Mouse (Mus musculus) neural tube, embryonic 13.5 days (tissue): ENCODE measurements around the gene Mtfmt. TPM values are rescaled to one million over a fixed set of nuclear protein-coding genes. Genes with fewer than 3 reads are reported as not detected.

ENCODE experiments used
- ATAC-seq: fragments of 200-750 bp; cut with Nextera tagmentation; 2 replicates; pipeline ENCODE4 v1.8.0; 2017; ENCODE audit warnings: low read depth, mild to moderate bottlenecking, moderate TSS enrichment, moderate library complexity
- H3K27ac ChIP-seq: fragments of 300-500 bp; sonication (generic); replicated peaks from 2 replicates; pipeline ENCODE4 v1.5.1; 2015; ENCODE audit warnings: moderate library complexity, mild to moderate bottlenecking, inconsistent platforms
- H3K27me3 ChIP-seq: fragments of 300-500 bp; sonication (generic); 2 replicates; pipeline ENCODE4 v1.6.1; 2015; ENCODE audit warnings: mild to moderate bottlenecking, inconsistent platforms
- H3K36me3 ChIP-seq: fragments of 300-500 bp; sonication (generic); 2 replicates; pipeline ENCODE4 v1.6.1; 2015; ENCODE audit warnings: mild to moderate bottlenecking, inconsistent platforms
- H3K4me1 ChIP-seq: fragments of 300-500 bp; sonication (generic); replicated peaks from 2 replicates; pipeline ENCODE4 v1.6.1; 2015; ENCODE audit warnings: inconsistent platforms
- H3K4me2 ChIP-seq: fragments of 300-500 bp; sonication (generic); 2 replicates; pipeline ENCODE4 v1.6.1; 2015; ENCODE audit warnings: inconsistent platforms, mild to moderate bottlenecking, moderate library complexity
- H3K4me3 ChIP-seq: fragments of 300-500 bp; sonication (generic); 2 replicates; pipeline ENCODE4 v1.5.1; 2015; ENCODE audit warnings: mild to moderate bottlenecking, inconsistent platforms
- H3K9ac ChIP-seq: fragments of 300-500 bp; sonication (generic); 2 replicates; pipeline ENCODE4 v1.6.1; 2015; ENCODE audit warnings: moderate library complexity, mild to moderate bottlenecking, inconsistent platforms
- H3K9me3 ChIP-seq: fragments of 300-500 bp; sonication (generic); 2 replicates; pipeline ENCODE4 v1.6.1; 2016; ENCODE audit warnings: inconsistent platforms
- WGBS: fragments of 180-500 bp; shearing (Covaris S2); methylation state at CpG from one replicate; pipeline ENCODE4 v1.1.7; 2015; 5-methylcytosine and 5-hydroxymethylcytosine counted together
- polyA plus RNA-seq: library from polyadenylated mRNA; unstranded; fragments of >200 nt; fragmentation: Nextera tagmentation; extraction: Ambion mirVana; gene quantifications from 2 replicates; pipeline ENCODE4 v1.2.1, GENCODE M21; 2015

Mtfmt gene
- polyA plus RNA-seq = 23.3 and 25.5 TPM in 2 replicates

GRCm38 (mm10) chr9:65435671-65436301 is at the start of gene Mtfmt:
Gene Mtfmt (plus strand): TSS chr9:65435782.
- WGBS = under 1% methylated on average over 54 of the region's 54 CpGs
- H3K27ac ChIP-seq = 0 out of 2 replicates have a peak within 1 kb of the TSS, but pooled peaks have one; percentile 46
- H3K4me1 ChIP-seq = peaks cover 17% of the 10 kb centered on the region
- H3K9me3 ChIP-seq = no peaks in the 10 kb centered on the region
- peak within 1 kb of the TSS; percentile 68 for H3K4me2 ChIP-seq
- H3K36me3 ChIP-seq = peaks cover 17% of the 10 kb centered on the region
- peak; percentile 92 for ATAC-seq
- H3K4me3 ChIP-seq = peak within 1 kb of the TSS; percentile 98
- H3K9ac ChIP-seq = peak within 1 kb of the TSS; percentile 91
- no peaks in the 10 kb centered on the region for H3K27me3 ChIP-seq

GRCm38 (mm10) chr9:65386373-65387140 is 49.0 kb upstream of the Mtfmt start:
- WGBS = 11% methylated on average over 8 of the region's 8 CpGs
- Histone ChIP-seq H3K4me3 (no peak overlapping the region), H3K27ac (no peak overlapping the region), H3K4me1 (peaks cover 13% of the 10 kb centered on the region), H3K36me3 (no peaks in the 10 kb centered on the region), H3K4me2 (no peak overlapping the region), H3K9me3 (no peaks in the 10 kb centered on the region), H3K9ac (no peak overlapping the region), H3K27me3 (peaks cover 35% of the 10 kb centered on the region)
- no peak for ATAC-seq

- WGBS = 17% methylated on average over 96 of the region's 96 CpGs
- H3K9me3 ChIP-seq = no peaks in the 10 kb centered on the region
Observed at GRCm38 (mm10) chr9:65390752-65391612, 44.6 kb upstream of the Mtfmt start.

GRCm38 (mm10) chr9:65391613-65391964 is 44.0 kb upstream of the Mtfmt start, which contains the start of gene Kbtbd13:
Gene Kbtbd13 (minus strand): TSS chr9:65391652.
- Histone ChIP-seq H3K36me3 (no peaks in the 10 kb centered on the region), H3K4me2 (peak within 1 kb of the TSS; percentile 58), H3K4me1 (peaks cover 10% of the 10 kb centered on the region), H3K27ac (no peak within 1 kb of the TSS), H3K4me3 (peak within 1 kb of the TSS; percentile 41), H3K9ac (peak within 1 kb of the TSS; percentile 45), H3K27me3 (peaks cover 56% of the 10 kb centered on the region), H3K9me3 (no peaks in the 10 kb centered on the region)
- no peak for ATAC-seq
- WGBS = 39% methylated on average over 8 of the region's 8 CpGs

More at GRCm38 (mm10) chr9:65390752-65391612, 44.6 kb upstream of the Mtfmt start:
- H3K36me3 ChIP-seq = no peaks in the 10 kb centered on the region
- peak overlapping the region; percentile 58 for H3K4me2 ChIP-seq
- peak overlapping the region; percentile 41 for H3K4me3 ChIP-seq
- peaks cover 14% of the 10 kb centered on the region for H3K4me1 ChIP-seq
- H3K9ac ChIP-seq = peak overlapping the region; percentile 45
- no peak overlapping the region for H3K27ac ChIP-seq
- peak; percentile 64; the same call in 1 of the 2 replicates for ATAC-seq
- peaks cover 56% of the 10 kb centered on the region for H3K27me3 ChIP-seq

- peaks cover 7% of the 10 kb centered on the region for H3K4me1 ChIP-seq
- 30% methylated on average over 6 of the region's 6 CpGs for WGBS
- no peak overlapping the region for H3K4me3 ChIP-seq
- no peaks in the 10 kb centered on the region for H3K9me3 ChIP-seq
- no peak overlapping the region for H3K4me2 ChIP-seq
- H3K27ac ChIP-seq = no peak overlapping the region
- no peaks in the 10 kb centered on the region for H3K36me3 ChIP-seq
- ATAC-seq = no peak
- H3K9ac ChIP-seq = no peak overlapping the region
- H3K27me3 ChIP-seq = peaks cover 56% of the 10 kb centered on the region
Observed at GRCm38 (mm10) chr9:65392638-65393364, 42.8 kb upstream of the Mtfmt start.

GRCm38 (mm10) chr9:65393606-65394005 is 42.0 kb upstream of the Mtfmt start:
- Histone ChIP-seq H3K4me2 (no peak overlapping the region), H3K27ac (no peak overlapping the region), H3K4me1 (peaks cover 15% of the 10 kb centered on the region), H3K9ac (no peak overlapping the region), H3K9me3 (no peaks in the 10 kb centered on the region), H3K36me3 (no peaks in the 10 kb centered on the region), H3K4me3 (no peak overlapping the region), H3K27me3 (peaks cover 51% of the 10 kb centered on the region)
- no peak for ATAC-seq
- WGBS = 47% methylated on average over 2 of the region's 2 CpGs

GRCm38 (mm10) chr9:65394360-65394759 is 41.2 kb upstream of the Mtfmt start:
- H3K27ac ChIP-seq = no peak overlapping the region
- 73% methylated on average over 2 of the region's 2 CpGs for WGBS

GRCm38 (mm10) chr9:65398279-65398678 is 37.3 kb upstream of the Mtfmt start, which contains the start of gene Rasl12:
Gene Rasl12 (plus strand): TSS chr9:65398506.
- Histone ChIP-seq H3K4me1 (peaks cover 11% of the 10 kb centered on the region), H3K9me3 (no peaks in the 10 kb centered on the region), H3K27me3 (peaks cover 4% of the 10 kb centered on the region; the same call in 1 of the 2 replicates), H3K36me3 (no peaks in the 10 kb centered on the region), H3K4me2 (peak within 1 kb of the TSS; percentile 76), H3K27ac (no peak within 1 kb of the TSS), H3K4me3 (peak within 1 kb of the TSS; percentile 47), H3K9ac (peak within 1 kb of the TSS; percentile 70)
- ATAC-seq = peak; percentile 80
- WGBS = under 1% methylated on average over 24 of the region's 24 CpGs

More at GRCm38 (mm10) chr9:65394360-65394759, 41.2 kb upstream of the Mtfmt start:
- no peaks in the 10 kb centered on the region for H3K36me3 ChIP-seq
- H3K27me3 ChIP-seq = peaks cover 43% of the 10 kb centered on the region
- H3K9me3 ChIP-seq = no peaks in the 10 kb centered on the region
- no peak overlapping the region for H3K9ac ChIP-seq
- H3K4me3 ChIP-seq = no peak overlapping the region
- ATAC-seq = no peak
- H3K4me1 ChIP-seq = peaks cover 19% of the 10 kb centered on the region
- no peak overlapping the region for H3K4me2 ChIP-seq

GRCm38 (mm10) chr9:65399934-65400333 is 35.6 kb upstream of the Mtfmt start:
- Histone ChIP-seq H3K27ac (no peak overlapping the region), H3K9me3 (no peaks in the 10 kb centered on the region), H3K9ac (no peak overlapping the region), H3K4me3 (no peak overlapping the region), H3K36me3 (no peaks in the 10 kb centered on the region), H3K4me2 (peak overlapping the region; percentile 76; the same call in 1 of the 2 replicates), H3K27me3 (peaks cover 4% of the 10 kb centered on the region; the same call in 1 of the 2 replicates), H3K4me1 (peaks cover 11% of the 10 kb centered on the region)
- ATAC-seq = no peak
- WGBS = 90% methylated on average over 6 of the region's 6 CpGs

- Histone ChIP-seq H3K9me3 (no peaks in the 10 kb centered on the region), H3K36me3 (no peaks in the 10 kb centered on the region), H3K4me3 (no peak overlapping the region), H3K4me1 (no peaks in the 10 kb centered on the region), H3K27me3 (no peaks in the 10 kb centered on the region), H3K4me2 (no peak overlapping the region), H3K27ac (no peak overlapping the region), H3K9ac (no peak overlapping the region)
- ATAC-seq = no peak
- 74% methylated on average over 15 of the region's 15 CpGs for WGBS
Observed at GRCm38 (mm10) chr9:65404331-65405183, 31.0 kb upstream of the Mtfmt start.

GRCm38 (mm10) chr9:65405184-65405449 is 30.5 kb upstream of the Mtfmt start:
- H3K9ac ChIP-seq = no peak overlapping the region
- H3K36me3 ChIP-seq = no peaks in the 10 kb centered on the region
- H3K4me3 ChIP-seq = no peak overlapping the region

More at GRCm38 (mm10) chr9:65405184-65405449, 30.5 kb upstream of the Mtfmt start:
- Histone ChIP-seq H3K27me3 (no peaks in the 10 kb centered on the region), H3K9me3 (no peaks in the 10 kb centered on the region), H3K4me2 (no peak overlapping the region), H3K27ac (no peak overlapping the region), H3K4me1 (no peaks in the 10 kb centered on the region)
- WGBS = 88% methylated on average over 2 of the region's 2 CpGs
- no peak for ATAC-seq
